Mouse (Mus musculus): ENCODE measurements around the gene Arap1.

DNA sequence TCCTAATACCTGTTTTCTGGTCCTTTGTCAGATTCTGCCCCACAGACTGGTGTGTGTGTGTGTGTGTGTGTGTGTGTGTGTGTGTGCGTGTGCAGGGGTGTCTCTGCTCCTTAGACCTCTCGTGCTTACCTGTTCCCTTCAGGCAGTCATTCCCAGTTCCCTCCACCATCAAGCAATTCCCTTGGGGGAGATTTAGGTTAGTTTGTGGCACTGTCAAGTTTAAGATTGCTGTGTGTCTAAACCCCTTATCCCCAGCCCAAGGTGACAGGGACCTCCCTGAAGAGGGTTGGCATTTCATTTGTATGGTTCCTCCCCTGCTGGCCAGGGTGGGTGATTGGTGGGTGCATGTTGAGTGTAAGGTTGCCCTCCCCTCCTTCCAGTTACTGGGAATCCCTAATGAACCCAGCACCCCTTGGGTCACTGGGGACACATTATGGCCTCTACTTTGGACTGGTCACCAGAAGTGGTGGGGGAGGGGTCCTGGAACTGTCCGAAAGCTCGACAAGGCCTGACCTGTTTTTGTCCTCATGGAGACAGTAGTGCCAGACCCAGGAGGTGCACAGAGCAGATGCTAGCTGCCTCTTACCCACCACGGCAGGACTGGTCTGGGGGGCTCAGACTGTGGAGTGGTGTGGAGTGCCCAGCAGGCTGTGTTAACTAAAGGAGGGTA lies 31.1 kb downstream of the Arap1 start:
- TF ChIP-seq EP300 (IDR thresholded peaks at IDR 0.05; ENCODE audit: insufficient read depth, low read depth, low read length) (no peak), CTCF (IDR thresholded peaks at IDR 0.05; ENCODE audit: low read depth, low read length) (no peak), POLR2A (IDR thresholded peaks at IDR 0.05; ENCODE audit: insufficient read depth, low read length) (no peak)
